Mouse (Mus musculus): Measurements from ENCODE around the gene Ugt2b35.
"Not testable (repeated sequence)": the region's sequence is repeated elsewhere in the genome, so short reads cannot be mapped to it uniquely, and the experiment has no call there.

Ugt2b35 gene

DNA sequence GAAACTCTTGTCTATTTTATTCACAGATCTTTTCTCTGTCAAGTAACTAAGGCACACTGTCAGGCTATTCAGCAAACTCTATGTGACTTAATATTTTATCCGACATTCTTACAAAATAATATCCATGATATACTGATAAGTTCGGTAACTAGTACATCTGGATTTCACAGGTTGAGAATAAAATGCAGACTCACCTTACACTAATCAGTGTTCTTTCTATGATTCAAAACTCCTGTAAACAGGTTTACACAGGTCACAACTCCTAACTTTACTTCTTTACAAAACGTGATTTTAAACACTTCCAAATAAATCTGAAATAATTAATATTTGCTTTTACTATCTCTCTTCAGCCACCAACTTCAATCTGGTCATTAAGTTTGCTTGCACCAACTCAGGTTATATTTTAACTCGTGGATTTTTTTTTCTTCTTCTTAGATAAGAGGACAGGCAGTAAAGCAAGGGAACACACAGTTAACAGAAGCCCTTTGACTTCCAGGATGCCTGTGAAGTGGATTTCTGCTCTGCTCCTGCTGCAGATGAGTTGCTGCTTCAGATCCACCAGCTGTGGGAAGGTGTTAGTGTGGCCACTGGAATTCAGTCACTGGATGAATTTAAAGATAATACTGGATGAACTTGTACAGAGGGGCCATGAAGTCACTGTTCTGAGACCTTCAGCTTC is at the start of gene Ugt2b35:
Gene Ugt2b35, plus strand, starts transcription at position 466 of the 679 bp plus-strand sequence.
- DNase-seq (ENCODE audit: low read depth, low spot score) = no peak

DNA sequence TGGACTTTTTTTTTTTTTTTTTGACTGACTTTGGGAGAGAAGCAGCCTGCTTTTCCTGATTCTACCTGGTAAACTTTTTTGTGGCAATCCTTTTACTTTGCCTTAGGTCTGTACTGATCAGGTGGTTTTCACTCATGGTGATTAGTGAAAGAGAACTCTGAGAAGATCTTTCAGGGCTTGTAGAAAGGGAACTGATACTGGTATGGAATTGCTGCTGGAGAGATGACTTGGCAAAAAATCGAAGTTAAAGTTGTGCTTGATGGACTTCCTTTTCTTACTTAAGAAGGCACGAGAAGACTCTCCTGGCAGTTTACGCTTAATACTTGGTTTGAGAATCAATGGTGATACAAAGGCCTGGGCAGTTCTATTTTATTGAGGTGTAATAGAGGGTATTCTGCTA is 40.2 kb upstream of the Ugt2b35 start:
- no peak for DNase-seq (ENCODE audit: low read depth, low spot score)

DNA sequence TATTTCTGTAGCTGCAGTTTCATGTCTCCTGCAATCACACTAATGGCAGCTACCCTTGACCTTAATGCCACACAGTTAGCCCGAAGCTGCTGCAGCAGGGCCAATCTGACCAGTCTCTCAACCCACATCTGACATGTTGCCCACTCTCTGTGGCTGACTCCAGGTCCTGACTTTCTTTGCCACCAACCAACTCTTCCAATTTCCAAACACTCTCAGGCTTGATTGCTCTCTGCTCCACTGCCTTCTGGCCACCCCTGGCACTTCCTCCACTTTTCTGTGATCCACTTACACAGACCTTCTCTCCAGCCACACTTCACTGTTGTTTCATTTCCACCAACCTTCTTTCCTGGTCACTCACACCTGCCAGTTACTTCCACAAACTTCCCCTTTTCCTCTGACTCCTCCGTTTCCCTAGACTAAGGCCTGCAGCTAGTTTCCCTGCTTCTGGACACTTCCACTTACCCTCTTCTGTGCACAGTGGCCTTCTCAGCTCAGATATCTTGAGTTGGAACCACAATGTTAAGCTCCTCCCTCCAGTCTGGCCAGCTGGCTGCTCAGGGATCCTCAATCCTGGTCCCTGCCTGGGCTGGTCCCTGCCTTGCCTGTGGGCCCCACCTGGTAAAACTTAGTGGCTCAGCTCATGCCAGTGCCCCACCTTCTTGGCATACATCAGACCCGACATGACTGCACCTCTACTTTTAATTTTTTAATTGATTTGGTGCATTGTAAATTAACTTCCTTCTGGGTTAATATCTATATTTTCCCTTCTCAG is 38.9 kb upstream of the Ugt2b35 start:
- no peak for DNase-seq (ENCODE audit: low read depth, low spot score)

DNA sequence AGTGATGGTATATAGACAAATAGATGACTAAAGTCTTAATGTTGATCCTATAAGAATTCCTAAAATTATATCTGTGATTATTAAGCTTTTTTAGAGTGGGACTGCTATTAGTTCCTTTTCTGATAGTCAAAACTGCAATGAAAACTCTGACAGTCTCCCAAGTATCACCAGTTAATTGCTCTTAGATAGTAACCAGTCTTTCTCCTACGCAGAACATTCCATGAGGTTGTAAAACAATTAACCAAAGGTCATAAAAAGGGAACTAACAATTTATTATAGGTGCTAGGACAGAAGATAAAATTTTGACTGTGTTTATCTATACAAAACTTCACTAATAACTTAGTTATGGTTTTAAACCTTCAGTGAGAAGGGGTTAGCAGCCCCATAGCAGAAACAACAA is 37.8 kb upstream of the Ugt2b35 start:
- DNase-seq (ENCODE audit: low read depth, low spot score) = not testable (repeated sequence)

DNA sequence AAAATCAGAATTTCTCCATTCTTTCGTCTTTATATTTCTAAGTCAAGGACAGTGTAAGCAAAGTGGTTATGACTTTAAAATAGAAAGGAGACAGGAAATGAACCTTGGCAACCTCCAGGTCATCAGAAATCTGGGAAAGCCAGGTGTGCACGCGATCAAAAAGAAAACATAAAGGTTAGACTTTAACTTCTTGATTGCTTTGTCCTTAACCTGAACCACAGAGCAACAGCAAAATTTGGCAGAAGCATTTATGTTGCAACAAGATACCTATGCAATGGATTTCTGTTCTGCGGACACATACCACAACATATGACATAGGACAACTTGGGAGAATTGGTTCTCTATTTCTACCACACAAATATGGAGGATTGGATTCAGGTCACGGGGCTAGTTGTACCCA is 33.4 kb upstream of the Ugt2b35 start:
- DNase-seq (ENCODE audit: low read depth, low spot score) = not testable (repeated sequence)

DNA sequence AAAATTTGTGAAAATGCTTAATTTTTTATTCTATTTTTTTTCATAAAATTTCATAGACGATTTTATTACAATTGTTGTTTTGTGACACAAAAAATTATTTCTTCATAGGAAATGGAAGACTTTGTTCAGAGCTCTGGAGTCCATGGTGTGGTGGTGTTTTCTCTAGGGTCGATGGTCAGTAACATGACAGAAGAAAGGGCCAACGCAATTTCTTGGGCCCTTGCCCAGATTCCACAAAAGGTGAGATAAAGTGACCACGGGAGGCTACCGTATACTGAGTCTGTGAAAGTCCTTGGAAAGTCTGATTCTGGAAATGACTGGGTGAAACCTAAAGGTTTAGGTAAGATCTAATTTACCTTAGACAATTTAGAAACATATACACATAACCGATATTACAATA is 4.1 kb downstream of the Ugt2b35 start:
- DNase-seq (ENCODE audit: low read depth, low spot score) = no peak

DNA sequence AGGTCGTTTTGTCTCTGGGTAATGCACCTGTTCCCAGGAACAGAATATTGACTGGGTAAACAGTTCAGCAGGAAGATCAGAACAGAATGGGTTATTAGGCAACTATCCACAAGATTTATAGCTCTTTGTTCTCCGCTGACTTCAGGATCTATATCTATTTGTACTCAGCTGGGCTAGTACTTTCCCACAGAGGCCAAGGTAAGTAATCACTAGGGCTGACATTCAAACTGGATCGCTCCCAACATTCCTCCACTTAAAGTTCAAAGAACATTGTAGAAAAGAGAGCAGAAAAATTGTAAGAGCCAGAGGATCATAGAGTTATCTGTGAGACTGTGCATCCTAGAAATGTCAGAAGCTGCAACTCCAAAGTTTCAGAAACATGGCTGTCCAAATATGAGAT is 14.8 kb downstream of the Ugt2b35 start:
- no peak for DNase-seq (ENCODE audit: low read depth, low spot score)

DNA sequence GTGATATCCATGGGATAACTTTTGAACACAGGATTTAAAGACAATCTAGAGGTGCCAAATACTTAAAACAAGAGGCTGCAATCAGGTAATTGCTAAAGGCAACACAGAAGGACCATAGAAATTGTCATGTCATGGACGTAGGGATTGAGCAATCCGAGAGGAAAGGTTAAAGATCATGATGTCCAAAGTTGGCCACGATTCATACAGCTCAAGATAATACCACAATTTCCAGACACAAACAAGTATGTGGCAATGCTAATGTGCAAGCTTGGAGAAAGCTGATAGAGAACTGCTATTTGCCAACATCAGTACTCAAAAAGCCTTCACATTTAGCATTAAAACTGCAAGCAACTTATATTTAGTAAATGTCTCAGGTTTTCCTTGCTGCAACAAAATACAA is 26.7 kb downstream of the Ugt2b35 start:
- no peak for DNase-seq (ENCODE audit: low read depth, low spot score)

DNA sequence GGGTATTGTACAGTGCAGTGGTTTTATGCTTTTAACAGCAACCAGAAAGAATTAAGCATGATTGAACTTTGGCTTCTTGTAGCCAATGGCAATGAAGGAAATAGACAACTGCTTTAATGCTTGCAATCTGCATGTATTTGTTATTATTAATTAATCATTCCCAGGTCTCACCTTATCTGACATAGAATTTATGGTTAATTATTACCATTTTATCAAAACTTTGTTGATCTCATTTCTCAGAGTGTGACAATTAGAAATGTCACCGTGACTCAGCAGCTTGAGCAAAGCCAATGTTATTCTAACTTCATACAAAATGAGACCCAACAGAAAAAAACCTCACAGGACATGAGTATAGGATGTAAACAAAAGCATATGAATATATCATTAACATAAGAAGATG is 30.0 kb downstream of the Ugt2b35 start:
- DNase-seq (ENCODE audit: low read depth, low spot score) = no peak

Measured in WW6 (cell line).